Mouse (Mus musculus) CH12.LX (cell line): ENCODE results near the gene Slc25a19. TPM values are rescaled to one million over a fixed set of nuclear protein-coding genes. Genes with fewer than 3 reads are reported as not detected.

Experiments
- DNase-seq: peaks from one replicate; pipeline ENCODE4 v3.0.0-alpha.2; 2013; ENCODE audit errors: extremely low read depth
- H3K27ac ChIP-seq: 2 replicates; pipeline ENCODE4 v1.5.1; 2012; ENCODE audit warnings: low read depth, mild to moderate bottlenecking, control low read depth, moderate library complexity; ENCODE audit not compliant: insufficient read depth
- H3K27me3 ChIP-seq: replicated peaks from 2 replicates; pipeline ENCODE3; 2012; ENCODE audit warnings: inconsistent platforms
- H3K36me3 ChIP-seq, 2 experiments: replicated peaks in 1 of 2; 2 replicates each; pipeline versions ENCODE3 to v1.6.1; 2012; ENCODE audit warnings: inconsistent platforms in 1 of 2, low read length in 1 of 2, mild to moderate bottlenecking in 1 of 2, mixed read lengths in 1 of 2, moderate library complexity in 1 of 2; ENCODE audit not compliant: control insufficient read depth in 1 of 2, insufficient read depth in 1 of 2
- H3K4me1 ChIP-seq, 2 experiments: 2 replicates each; pipeline ENCODE4 v1.6.1; 2012; ENCODE audit warnings: inconsistent platforms in 1 of 2, moderate library complexity in 1 of 2; ENCODE audit not compliant: insufficient read depth in 2 of 2, control insufficient read depth in 1 of 2
- H3K4me2 ChIP-seq: 2 replicates; pipeline ENCODE4 v1.6.1; 2012; ENCODE audit warnings: low read depth, mild to moderate bottlenecking, control low read depth; ENCODE audit not compliant: poor library complexity, insufficient read depth, severe bottlenecking
- H3K4me3 ChIP-seq, 3 experiments: fragments of 150-350 bp in 1 of 3; sonication (generic) in 1 of 3; replicated peaks in 1 of 3; 2 replicates each; pipeline versions ENCODE3 to v1.5.1; 2011 to 2012; ENCODE audit warnings: low read depth in 2 of 3, low read length in 2 of 3, mild to moderate bottlenecking in 2 of 3, moderate library complexity in 2 of 3, control low read depth in 1 of 3, improper control_type of control experiment in 1 of 3, inconsistent platforms in 1 of 3, mixed read lengths in 1 of 3; ENCODE audit not compliant: poor library complexity in 1 of 3
- H3K79me2 ChIP-seq: replicated peaks from 2 replicates; pipeline ENCODE4 v1.6.1; 2012; ENCODE audit warnings: mild to moderate bottlenecking, moderate library complexity; ENCODE audit not compliant: control insufficient read depth, poor library complexity, insufficient read depth, severe bottlenecking; ENCODE audit errors: extremely low read depth
- H3K9ac ChIP-seq: 2 replicates; pipeline ENCODE4 v1.6.1; 2012; ENCODE audit warnings: low read depth, mild to moderate bottlenecking, control low read depth, moderate library complexity; ENCODE audit not compliant: insufficient read depth
- H3K9me3 ChIP-seq: replicated peaks from 2 replicates; pipeline ENCODE3; 2012; ENCODE audit warnings: low read length, inconsistent platforms, mixed read lengths
- BHLHE40 ChIP-seq: IDR thresholded peaks from 2 replicates; pipeline ENCODE4 v1.6.1; 2011; ENCODE audit warnings: mild to moderate bottlenecking, low read depth, low read length, improper control_type of control experiment
- CHD1 ChIP-seq: IDR thresholded peaks from 2 replicates; pipeline ENCODE4 v1.6.1; 2012; ENCODE audit warnings: low read depth, low read length, improper control_type of control experiment, inconsistent platforms
- CHD2 ChIP-seq: IDR thresholded peaks from 2 replicates; pipeline ENCODE4 v1.6.1; 2011; ENCODE audit warnings: low read length, improper control_type of control experiment
- CTCF ChIP-seq, 2 experiments: IDR thresholded peaks in 1 of 2; conservative IDR thresholded peaks in 1 of 2; 2 replicates each; pipeline ENCODE4 v1.5.1; 2011 to 2012; ENCODE audit warnings: low read depth in 2 of 2, low read length in 2 of 2, improper control_type of control experiment in 1 of 2, inconsistent platforms in 1 of 2, mild to moderate bottlenecking in 1 of 2, moderate library complexity in 1 of 2
- E2F4 ChIP-seq: IDR thresholded peaks from 2 replicates; pipeline ENCODE4 v1.6.1; 2011; ENCODE audit warnings: low read depth, low read length, improper control_type of control experiment; ENCODE audit not compliant: insufficient replicate concordance
- HCFC1 ChIP-seq: IDR thresholded peaks from 2 replicates; pipeline ENCODE4 v1.6.1; 2012; ENCODE audit warnings: low read depth, mild to moderate bottlenecking, inconsistent platforms, low read length, improper control_type of control experiment
- IRF4 ChIP-seq: IDR thresholded peaks from 2 replicates; pipeline ENCODE4 v1.6.1; 2014; ENCODE audit warnings: low read depth, mild to moderate bottlenecking, inconsistent platforms, low read length, improper control_type of control experiment
- JUN ChIP-seq: IDR thresholded peaks from 2 replicates; pipeline ENCODE4 v1.6.1; 2011; ENCODE audit warnings: low read depth, mild to moderate bottlenecking, low read length, improper control_type of control experiment, moderate library complexity; ENCODE audit not compliant: insufficient read depth
- KAT2A ChIP-seq: IDR thresholded peaks from 2 replicates; pipeline ENCODE4 v1.6.1; 2012; ENCODE audit warnings: low read length, improper control_type of control experiment, inconsistent platforms; ENCODE audit not compliant: insufficient replicate concordance
- MAX ChIP-seq: IDR thresholded peaks from 2 replicates; pipeline ENCODE4 v1.6.1; 2011; ENCODE audit warnings: low read length, improper control_type of control experiment
- MEF2A ChIP-seq: IDR thresholded peaks from 2 replicates; pipeline ENCODE4 v1.6.1; 2014; ENCODE audit warnings: low read depth, mild to moderate bottlenecking, inconsistent platforms, low read length, improper control_type of control experiment, borderline replicate concordance
- MXI1 ChIP-seq: IDR thresholded peaks from 2 replicates; pipeline ENCODE4 v1.6.1; 2011; ENCODE audit warnings: mild to moderate bottlenecking, low read depth, low read length, improper control_type of control experiment
- PAX5 ChIP-seq: IDR thresholded peaks from 2 replicates; pipeline ENCODE4 v1.6.1; 2012; ENCODE audit warnings: low read length, inconsistent platforms, mixed read lengths
- POLR2A ChIP-seq: IDR thresholded peaks from 2 replicates; pipeline ENCODE4 v1.6.1; 2011; ENCODE audit warnings: low read depth, mild to moderate bottlenecking, improper control_type of control experiment, low read length
- POLR2AphosphoS2 ChIP-seq: IDR thresholded peaks from 2 replicates; pipeline ENCODE4 v1.6.1; 2011; ENCODE audit warnings: low read depth, low read length, improper control_type of control experiment
- RCOR1 ChIP-seq: conservative IDR thresholded peaks from 2 replicates; pipeline ENCODE4 v1.6.1; 2012; ENCODE audit warnings: low read depth, mild to moderate bottlenecking, inconsistent platforms, low read length, improper control_type of control experiment
- SIN3A ChIP-seq: IDR thresholded peaks from 2 replicates; pipeline ENCODE4 v1.6.1; 2012; ENCODE audit warnings: low read length, improper control_type of control experiment, inconsistent platforms
- SMC3 ChIP-seq: IDR thresholded peaks from 2 replicates; pipeline ENCODE4 v1.6.1; 2011; ENCODE audit warnings: low read depth, low read length, improper control_type of control experiment
- TBP ChIP-seq: conservative IDR thresholded peaks from 2 replicates; pipeline ENCODE4 v1.6.1; 2011; ENCODE audit warnings: low read depth, low read length, improper control_type of control experiment
- TCF12 ChIP-seq: IDR thresholded peaks from 2 replicates; pipeline ENCODE4 v1.6.1; 2014; ENCODE audit warnings: low read depth, mild to moderate bottlenecking, inconsistent platforms, low read length, improper control_type of control experiment
- UBTF ChIP-seq: IDR thresholded peaks from 2 replicates; pipeline ENCODE4 v1.6.1; 2012; ENCODE audit warnings: low read depth, mild to moderate bottlenecking, inconsistent platforms, low read length, improper control_type of control experiment, moderate library complexity
- USF1 ChIP-seq: IDR thresholded peaks from 2 replicates; pipeline ENCODE4 v1.6.1; 2014; ENCODE audit warnings: low read depth, mild to moderate bottlenecking, inconsistent platforms, low read length, improper control_type of control experiment
- ZC3H11A ChIP-seq: IDR thresholded peaks from 2 replicates; pipeline ENCODE4 v1.6.1; 2012; ENCODE audit warnings: low read depth, mild to moderate bottlenecking, inconsistent platforms, low read length, improper control_type of control experiment
- dilution Hi-C: fragments of 300-500 bp; cut with MboI; formaldehyde crosslinking; loops from 2 replicates; pipeline ENCODE4 v1.14.3; 2020; ENCODE audit warnings: low sequenced_read_pairs; ENCODE audit not compliant: extremely low pct_unique_long_range_greater_than_20kb, extremely low pct_ligation_motif_present
- in situ Hi-C: fragments of 300-500 bp; cut with MboI; formaldehyde crosslinking; loops from 3 replicates; pipeline ENCODE4 v1.14.3; 2019; ENCODE audit warnings: low sequenced_read_pairs, low pct_ligation_motif_present, low pct_unique_long_range_greater_than_20kb, mixed read lengths
- polyA plus RNA-seq: library from polyadenylated mRNA; unstranded; fragments of >175 nt; gene quantifications from 2 replicates; pipeline ENCODE4 v1.2.1, GENCODE M21; 2012; ENCODE audit warnings: low read depth; ENCODE audit not compliant: insufficient read length
- total RNA-seq, 2 experiments: library from RNA; depleted of rRNA; stranded (reverse); fragments of 300-350 nt in 1 of 2; fragments of >200 nt in 1 of 2; gene quantifications; 2 replicates each; pipeline ENCODE4 v1.2.3; 2012 to 2014

Slc25a19 gene
- total and polyA plus RNA-seq, 3 experiments, result 277 to 398 (median 278) TPM

DNA sequence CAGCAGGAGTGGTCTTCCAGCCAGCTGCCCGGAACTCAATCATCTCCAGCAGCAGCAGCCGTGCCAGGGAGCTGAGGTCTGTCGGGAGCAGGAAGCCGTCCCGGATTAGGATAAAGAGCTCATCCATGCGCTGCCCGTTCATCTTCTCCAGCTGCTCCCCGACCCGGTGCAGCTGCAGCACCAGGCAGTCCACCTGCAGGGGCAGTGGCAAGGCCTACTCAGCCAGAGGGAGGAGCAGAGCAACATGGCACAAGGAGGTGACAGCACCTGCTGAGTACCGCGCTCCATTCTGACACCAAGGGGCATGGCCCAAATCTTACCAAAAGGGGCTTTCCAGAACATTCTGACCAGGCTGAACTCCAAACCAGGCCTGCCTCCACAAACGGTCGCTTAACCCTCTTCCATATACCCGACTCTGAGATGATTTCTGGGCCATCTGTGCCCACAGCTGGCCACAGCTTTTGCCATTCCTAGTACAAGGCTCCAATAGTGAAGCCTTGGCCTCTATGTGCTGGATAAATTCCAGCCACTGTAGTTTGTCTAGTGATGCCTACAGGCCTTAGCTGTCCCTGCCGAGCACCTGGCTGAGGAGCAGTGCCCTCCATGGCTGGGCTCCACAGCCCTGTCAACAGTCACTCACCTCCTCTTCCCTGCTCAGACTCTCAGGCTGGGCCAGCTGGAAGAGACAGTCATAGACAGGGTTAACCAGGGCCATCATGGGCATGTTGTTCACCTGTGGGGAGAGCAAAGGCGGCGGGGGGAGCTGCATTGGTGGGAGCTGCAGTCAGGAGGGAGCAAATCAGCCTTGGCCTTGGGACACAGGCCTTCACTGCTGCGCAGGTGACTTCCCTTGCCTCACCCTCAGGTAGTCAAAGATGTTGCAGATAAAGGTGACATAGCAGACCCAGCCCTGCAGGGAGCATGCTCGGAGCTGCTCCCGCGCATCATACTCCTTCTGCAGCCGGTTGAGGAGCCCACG is 19.4 kb downstream of the Slc25a19 start:
- no peak overlapping the region for H3K4me3 ChIP-seq
- in situ Hi-C loops, result loop anchor here (25.0 kb wide), 1 partner anchor 404 kb away; the partner anchor contains the start of gene Galk1
- peaks cover 54 to 69% of the 10 kb centered on the region in 2 experiments for H3K36me3 ChIP-seq
- dilution Hi-C loops, result no loop called here
- no peak for DNase-seq
- peaks cover 27 to 70% of the 10 kb centered on the region in 2 experiments for H3K4me1 ChIP-seq
- no peak overlapping the region for H3K9ac ChIP-seq
- H3K27me3 ChIP-seq, result no peaks in the 10 kb centered on the region
- no peaks in the 10 kb centered on the region for H3K9me3 ChIP-seq
- H3K79me2 ChIP-seq, result peaks cover 65% of the 10 kb centered on the region
- TF ChIP-seq USF1, result no peak
- TF ChIP-seq MXI1, result peak; percentile 70; the same call in 1 of the 2 replicates
- no peak for TF ChIP-seq TBP
- peak; percentile 95 for TF ChIP-seq POLR2AphosphoS2
- TF ChIP-seq RCOR1, result no peak
- TF ChIP-seq KAT2A, result no peak
- peak; percentile 65; the same call in 1 of the 2 replicates for TF ChIP-seq UBTF
- peak; percentile 39; the same call in 1 of the 2 replicates for TF ChIP-seq CHD2
- no peak for TF ChIP-seq MEF2A
- no peak for TF ChIP-seq HCFC1
- no peak for TF ChIP-seq CHD1
- TF ChIP-seq ZC3H11A, result no peak
- TF ChIP-seq POLR2A, result no peak; the same call in none of the 2 replicates
- TF ChIP-seq E2F4, result no peak
- no peak for TF ChIP-seq SIN3A
- no peak for TF ChIP-seq CTCF (conservative IDR thresholded peaks at IDR 0.05 in 1 of 2, IDR thresholded peaks at IDR 0.05 in 1 of 2; ENCODE audit: low read depth in 2 of 2, low read length in 2 of 2)
- TF ChIP-seq TCF12, result peak; percentile 53; the same call in 1 of the 2 replicates
- no peak for TF ChIP-seq IRF4
- no peak for TF ChIP-seq SMC3
- no peak for TF ChIP-seq BHLHE40
- TF ChIP-seq PAX5, result no peak
- no peak for TF ChIP-seq MAX
- no peak for TF ChIP-seq JUN
- H3K27ac ChIP-seq, result peak overlapping the region; percentile 33
- H3K4me2 ChIP-seq, result no peak overlapping the region
